Mouse (Mus musculus) erythroblast, embryonic 14.5 days (primary cell): ENCODE results near the gene Tmem131l.

ENCODE experiments used
- GATA1 ChIP-seq: IDR thresholded peaks from 2 replicates; pipeline ENCODE4 v1.6.1; 2012; ENCODE audit warnings: low read length, inconsistent platforms, mixed read lengths
- TAL1 ChIP-seq: IDR thresholded peaks from 3 replicates; pipeline ENCODE4 v1.6.1; 2012; ENCODE audit warnings: low read length, inconsistent platforms, mixed read lengths

DNA sequence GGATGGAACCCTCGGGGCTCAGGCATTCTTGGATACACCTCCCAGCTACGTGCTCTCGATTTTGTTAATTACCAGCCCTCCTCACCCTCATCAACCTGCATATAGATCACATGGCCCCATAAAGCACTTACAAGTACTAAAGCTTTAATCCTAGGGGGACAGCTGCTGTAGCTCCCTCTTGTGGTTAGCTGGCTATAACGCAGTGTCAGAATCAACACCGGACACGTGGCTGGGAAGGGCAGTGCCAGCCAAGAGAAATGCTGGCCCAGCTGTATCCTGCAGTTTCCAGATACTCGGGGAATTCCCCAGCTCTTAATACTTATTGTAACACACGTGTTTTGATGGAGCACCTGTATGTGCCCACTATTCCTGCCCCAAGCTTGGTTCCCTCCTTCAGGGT lies 140.4 kb downstream of the Tmem131l start:
- no peak for TF ChIP-seq TAL1
- no peak for TF ChIP-seq GATA1
